Mouse (Mus musculus) cerebellum, adult 11 months (tissue): Measurements from ENCODE around the gene Anxa8.
A peak's percentile ranks its signal among the peaks of the same experiment; 100 is the strongest.

Experiments used
- DNase-seq: peaks from one replicate; pipeline ENCODE4 v3.0.0; 2022

Anxa8 gene

GRCm38 (mm10) chr14:34085731-34086130 is at the start of gene Anxa8:
Gene Anxa8 (plus strand): TSS chr14:34085981.
- DNase-seq = no peak

- no peak for DNase-seq
These were observed 44.5 kb upstream of the Anxa8 start for GRCm38 (mm10) chr14:34041241-34041640.

DNA sequence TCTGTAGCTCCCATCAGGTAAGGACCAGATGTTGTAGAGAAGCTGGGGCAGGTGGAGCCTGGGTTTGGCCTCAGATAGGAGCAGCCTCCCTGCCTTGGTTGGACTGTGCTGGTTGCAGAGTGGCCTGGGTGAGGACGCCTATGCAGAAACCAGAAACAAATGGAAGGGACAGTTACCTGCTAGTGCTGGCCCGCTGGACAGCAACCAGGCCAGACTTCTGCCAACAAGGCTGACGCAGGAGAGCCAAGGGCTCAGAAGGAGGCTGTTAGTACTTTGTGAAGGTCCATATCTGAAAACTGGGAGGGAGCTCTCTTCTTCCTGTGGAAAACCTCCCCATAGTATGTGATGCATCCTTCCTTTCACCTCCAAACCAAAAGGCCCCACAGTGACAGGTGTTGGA is 42.4 kb upstream of the Anxa8 start:
- DNase-seq = no peak

GRCm38 (mm10) chr14:34050101-34050779 is 35.5 kb upstream of the Anxa8 start:
- DNase-seq = no peak

- DNase-seq = no peak
These were observed 33.3 kb upstream of the Anxa8 start, which contains the start of gene Antxrl for GRCm38 (mm10) chr14:34052516-34052915. Gene Antxrl (plus strand): TSS chr14:34052707.

- DNase-seq = no peak
These were observed 14.1 kb upstream of the Anxa8 start for GRCm38 (mm10) chr14:34071665-34072064.

GRCm38 (mm10) chr14:34075346-34075745 is 10.4 kb upstream of the Anxa8 start:
- DNase-seq = no peak

DNA sequence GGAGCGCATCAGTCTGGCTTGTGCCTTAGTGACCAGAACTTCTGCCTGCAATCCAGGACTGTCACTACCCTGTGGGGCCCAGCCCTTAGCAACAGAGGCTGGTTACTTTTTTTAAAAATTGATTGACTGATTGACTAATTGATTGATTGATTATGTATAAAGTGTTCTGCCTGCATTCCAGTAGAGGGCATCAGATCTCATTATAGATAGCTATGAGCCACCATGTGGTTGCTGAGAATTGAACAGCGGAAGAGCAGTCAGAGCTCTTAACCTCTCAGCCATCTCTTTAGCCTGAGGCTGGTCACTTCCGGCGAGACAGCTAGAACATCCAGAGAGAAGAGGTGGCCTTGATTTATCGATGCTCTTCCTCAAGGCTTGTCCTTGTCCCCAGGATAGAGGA is 8.6 kb upstream of the Anxa8 start:
- no peak for DNase-seq

DNA sequence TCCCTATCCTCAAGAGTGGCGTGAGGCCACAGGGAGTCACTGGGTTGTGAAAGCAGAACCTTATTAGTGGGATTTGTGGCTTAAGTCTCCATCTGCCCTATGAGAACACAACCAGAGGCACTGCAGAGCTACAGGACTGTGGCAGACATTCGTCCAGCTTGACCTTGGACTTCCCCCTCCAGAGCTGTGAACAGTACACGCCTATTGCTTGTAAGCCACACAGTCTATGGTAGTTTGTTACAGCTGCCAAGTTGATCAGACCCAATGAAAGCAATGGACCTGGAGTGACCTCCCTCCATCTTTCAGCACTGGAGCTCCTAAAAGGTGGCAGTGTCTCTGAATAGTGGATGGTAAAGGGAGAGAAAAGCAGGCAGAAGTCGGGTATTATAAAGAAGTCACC is 7.5 kb upstream of the Anxa8 start:
- no peak for DNase-seq

- peak; percentile 46 for DNase-seq
These were observed 5.3 kb upstream of the Anxa8 start for GRCm38 (mm10) chr14:34080321-34080997.

- no peak for DNase-seq
These were observed 1.0 kb downstream of the Anxa8 start for GRCm38 (mm10) chr14:34086806-34087205.

DNA sequence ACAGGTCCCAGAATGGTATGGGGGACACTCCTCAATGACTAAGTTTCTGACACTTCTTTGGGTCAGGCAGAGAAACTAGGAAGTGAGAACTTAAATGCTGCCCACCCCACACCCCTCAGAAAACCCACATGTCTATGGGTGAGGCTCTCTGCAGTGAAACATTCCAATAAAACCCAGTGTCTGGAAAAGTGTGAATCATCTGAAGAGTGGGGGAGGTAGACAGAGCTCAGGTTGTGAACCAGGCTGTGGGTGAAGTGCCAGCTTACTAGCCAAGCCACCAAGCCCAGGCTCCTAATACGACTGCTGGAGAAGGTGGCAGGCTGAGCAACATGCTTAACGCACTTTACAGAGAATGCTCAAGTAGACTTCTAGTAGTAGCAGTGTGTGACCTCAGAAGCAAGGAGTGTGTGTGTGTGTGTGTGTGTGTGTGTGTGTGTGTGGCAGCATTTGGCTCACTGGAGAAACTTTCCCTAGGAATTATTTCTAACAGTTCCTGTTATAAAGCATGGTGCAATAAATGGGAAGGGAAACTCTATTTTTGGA is 2.1 kb downstream of the Anxa8 start:
- DNase-seq = no peak

GRCm38 (mm10) chr14:34089796-34090195 is 4.0 kb downstream of the Anxa8 start:
- no peak for DNase-seq

DNA sequence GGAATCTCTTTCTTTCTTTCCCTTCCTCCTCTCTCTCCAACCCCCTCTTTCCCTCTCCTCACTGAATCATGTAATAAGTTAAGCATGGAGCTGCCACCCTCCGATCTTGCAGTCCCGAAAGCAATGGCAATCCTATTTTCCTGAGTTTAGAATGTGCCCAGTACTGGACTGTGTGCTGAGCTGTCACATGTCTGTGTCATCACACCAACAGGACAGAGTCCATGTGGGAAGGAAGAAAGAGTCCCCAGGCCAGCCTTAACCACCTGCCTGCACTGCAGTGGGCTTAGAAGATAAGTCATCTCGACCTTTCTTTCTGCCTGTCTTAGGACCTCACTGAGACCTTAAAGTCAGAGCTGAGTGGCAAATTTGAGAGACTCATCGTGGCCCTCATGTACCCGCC is 5.7 kb downstream of the Anxa8 start:
- DNase-seq = no peak

GRCm38 (mm10) chr14:34092856-34093255 is 7.1 kb downstream of the Anxa8 start:
- DNase-seq = no peak

DNA sequence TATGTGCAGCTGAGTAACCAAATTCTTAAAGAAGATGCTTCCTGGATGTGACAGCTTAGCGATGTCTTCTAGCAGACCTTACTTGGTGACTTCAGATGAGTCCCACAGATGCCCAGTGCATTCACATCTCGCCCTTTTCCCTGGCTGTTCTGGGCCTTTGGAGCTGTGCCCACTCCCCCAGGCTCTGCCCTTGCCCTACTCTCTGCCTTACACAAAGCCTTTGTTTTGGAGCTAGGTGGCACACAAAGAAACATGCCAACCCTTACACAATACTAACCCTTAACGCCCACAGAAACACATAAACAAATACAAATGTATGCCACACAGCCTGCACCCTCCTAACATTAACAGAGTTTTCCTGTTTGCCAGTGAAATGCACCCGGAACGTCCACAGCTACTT is 10.4 kb downstream of the Anxa8 start:
- no peak for DNase-seq

DNA sequence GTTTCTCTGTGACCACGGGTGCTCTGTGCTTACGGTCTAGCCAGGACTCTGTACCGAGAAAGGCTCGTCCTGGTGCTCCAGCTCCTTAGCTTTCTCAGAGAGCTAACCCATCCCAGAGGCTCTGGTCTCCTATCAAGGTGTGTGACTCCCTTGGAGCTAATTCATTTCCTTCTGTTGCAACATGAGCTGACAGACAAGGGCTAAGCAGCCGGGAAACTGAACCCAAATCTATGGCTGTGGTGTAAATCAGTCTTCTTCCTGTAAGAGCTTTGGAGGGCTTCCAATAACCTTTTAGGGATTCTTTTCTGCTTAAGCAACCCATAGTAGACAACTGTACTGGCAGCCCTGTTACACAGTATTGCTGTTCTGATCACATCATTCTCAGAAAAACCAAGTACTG is 16.8 kb downstream of the Anxa8 start, which contains the start of gene A630023A22Rik:
Gene A630023A22Rik (minus strand): TSS at position 154 of the 400 bp plus-strand sequence.
- no peak for DNase-seq

- DNase-seq = no peak
These were observed 18.1 kb downstream of the Anxa8 start for GRCm38 (mm10) chr14:34103855-34104254.

DNA sequence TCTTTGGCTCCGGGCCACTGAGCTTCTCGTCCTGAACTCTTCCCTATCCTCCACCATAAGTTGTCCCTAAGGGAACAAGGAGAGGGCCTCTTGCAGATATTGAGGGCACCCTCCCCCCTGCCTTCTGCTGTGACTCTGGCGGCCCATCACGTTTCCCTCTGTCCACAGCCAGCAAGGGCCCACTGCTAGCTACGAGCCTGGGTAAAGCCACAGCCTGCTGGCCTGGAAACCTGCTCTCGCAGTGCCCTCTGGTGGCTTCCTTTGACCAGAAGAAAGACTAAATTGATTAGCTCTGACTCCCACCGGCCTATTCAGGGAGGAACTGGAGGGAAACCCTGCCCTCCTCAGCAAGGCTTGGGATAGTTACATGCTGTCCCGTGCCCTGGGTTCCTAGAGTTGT is 19.1 kb downstream of the Anxa8 start:
- DNase-seq = peak; percentile 59

- DNase-seq = no peak
These were observed 20.7 kb downstream of the Anxa8 start for GRCm38 (mm10) chr14:34106389-34107062.

DNA sequence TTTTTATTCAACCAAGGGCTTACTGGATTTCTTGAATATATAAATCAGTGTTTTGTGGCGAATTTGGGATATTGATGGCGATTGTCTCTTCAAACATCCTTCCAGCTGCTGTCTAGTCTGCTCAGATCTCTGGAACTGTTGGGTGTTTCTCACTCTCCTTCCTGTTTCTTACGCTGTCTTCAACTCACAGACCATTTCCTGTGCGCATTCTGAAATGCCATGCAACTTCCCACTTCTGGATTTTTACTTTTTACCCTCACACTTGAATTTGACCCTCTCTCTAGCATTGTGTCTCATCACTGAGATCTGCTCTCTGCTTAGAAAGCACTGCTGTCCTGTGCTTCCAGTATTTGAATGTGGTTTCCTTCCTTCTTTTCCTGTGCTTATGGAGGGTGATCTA is 21.8 kb downstream of the Anxa8 start:
- DNase-seq = no peak

GRCm38 (mm10) chr14:34114311-34114710 is 28.5 kb downstream of the Anxa8 start:
- DNase-seq = no peak

DNA sequence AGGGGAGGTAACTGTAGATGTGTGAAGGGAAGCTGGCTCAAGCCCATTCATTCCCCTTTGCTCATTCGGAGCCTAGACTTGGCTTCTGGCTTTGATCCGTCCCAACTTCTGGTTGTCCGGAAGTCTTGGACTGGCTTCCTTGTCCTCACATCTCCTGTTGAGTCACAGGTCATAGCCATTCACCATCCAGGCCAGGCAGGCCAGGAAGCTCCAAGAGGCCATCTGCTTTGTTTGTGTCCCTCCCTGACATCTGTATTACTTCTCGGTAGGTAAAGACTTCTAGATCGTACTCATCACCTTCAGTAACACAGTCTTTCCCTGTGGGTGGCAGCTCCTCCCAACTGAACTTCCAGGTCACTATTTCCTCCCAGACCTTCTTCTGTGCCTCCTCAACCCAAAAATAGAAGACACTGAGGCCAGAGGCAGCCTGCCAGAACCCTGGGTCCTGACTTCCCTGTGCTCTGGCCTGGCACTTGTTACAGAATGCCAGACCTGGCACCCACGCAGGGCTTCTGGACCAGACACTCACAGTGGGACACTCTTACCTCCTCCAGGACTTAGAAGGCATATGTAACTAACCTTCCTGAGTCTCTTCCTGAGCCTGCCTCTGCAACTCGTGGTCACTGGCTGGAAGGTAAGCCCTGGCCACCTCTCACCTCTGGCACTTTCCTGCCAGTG is 33.4 kb downstream of the Anxa8 start:
- peak; percentile 66 for DNase-seq
